Mouse (Mus musculus): ENCODE measurements at regions not wholly inside any gene's neighbourhood (a gene's known extent, or its start where the extent isn't known, plus 50 kb on each side); places are given as distances from the start of the nearest gene placed in this dataset.

DNA sequence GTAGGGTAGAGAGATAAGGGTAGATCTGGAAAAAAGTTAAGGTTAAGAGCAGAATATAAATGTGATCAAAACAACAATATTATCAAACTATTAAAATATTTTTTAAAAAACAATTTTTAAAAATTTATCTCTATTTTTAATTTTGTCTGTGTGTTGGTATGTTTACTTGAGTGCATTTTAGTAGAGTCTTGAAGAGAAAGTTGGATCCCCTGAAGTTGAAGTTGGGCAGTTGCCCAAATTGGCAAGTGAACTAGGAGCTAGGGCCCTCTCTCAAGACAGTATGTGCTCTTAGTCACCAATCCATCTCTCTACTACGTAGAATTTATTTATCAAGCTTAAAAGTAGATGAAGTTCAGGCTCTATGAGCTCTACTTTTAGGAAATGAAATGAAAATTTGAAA lies 59.9 kb downstream of the Adamts1 start:
- no peak overlapping the region for H3K27ac ChIP-seq (replicated peaks)
- 84% methylated on average over 1 of the region's 1 CpGs for WGBS
- no peak overlapping the region for H3K4me2 ChIP-seq
- no peaks in the 10 kb centered on the region for H3K9me3 ChIP-seq
- ATAC-seq (ENCODE audit: low read depth) = no peak
- H3K4me3 ChIP-seq = no peak overlapping the region
- H3K4me1 ChIP-seq (replicated peaks) = no peaks in the 10 kb centered on the region
- no peak overlapping the region for H3K9ac ChIP-seq
- H3K27me3 ChIP-seq = no peaks in the 10 kb centered on the region
- H3K36me3 ChIP-seq = no peaks in the 10 kb centered on the region

DNA sequence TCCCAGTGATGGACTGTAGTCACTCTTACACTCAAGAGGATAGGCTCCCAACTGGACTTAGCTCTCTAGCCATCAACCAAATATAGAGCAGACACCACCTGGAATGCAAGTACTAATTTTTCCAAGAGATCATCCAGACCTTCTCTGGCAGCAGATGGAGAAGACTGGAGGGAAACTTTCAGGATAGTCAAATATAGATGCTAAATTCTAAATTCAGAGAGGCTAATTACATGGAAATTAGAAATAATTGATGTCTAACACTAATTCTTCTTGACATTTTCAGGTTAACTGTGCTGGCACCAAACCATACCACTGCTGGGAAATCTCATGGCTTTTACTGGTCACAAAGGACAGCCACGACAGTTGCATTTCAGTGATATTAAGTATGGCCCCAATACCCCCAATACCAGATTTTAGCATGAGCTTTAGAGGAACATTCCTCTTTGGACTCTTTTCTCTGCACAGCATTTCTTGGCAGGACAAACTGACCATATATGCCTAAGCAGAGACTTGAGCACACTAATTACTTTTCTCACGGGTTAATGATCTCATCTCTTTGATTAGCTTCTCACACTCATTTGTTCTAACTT lies 64.2 kb downstream of the Adamts1 start:
- Histone ChIP-seq H3K4me3 (no peak overlapping the region), H3K27me3 (no peaks in the 10 kb centered on the region), H3K27ac (replicated peaks) (no peak overlapping the region), H3K4me1 (replicated peaks) (no peaks in the 10 kb centered on the region), H3K36me3 (no peaks in the 10 kb centered on the region), H3K9me3 (no peaks in the 10 kb centered on the region), H3K9ac (no peak overlapping the region), H3K4me2 (no peak overlapping the region)
- 83% methylated on average over 2 of the region's 2 CpGs for WGBS
- no peak for ATAC-seq (ENCODE audit: low read depth)

DNA sequence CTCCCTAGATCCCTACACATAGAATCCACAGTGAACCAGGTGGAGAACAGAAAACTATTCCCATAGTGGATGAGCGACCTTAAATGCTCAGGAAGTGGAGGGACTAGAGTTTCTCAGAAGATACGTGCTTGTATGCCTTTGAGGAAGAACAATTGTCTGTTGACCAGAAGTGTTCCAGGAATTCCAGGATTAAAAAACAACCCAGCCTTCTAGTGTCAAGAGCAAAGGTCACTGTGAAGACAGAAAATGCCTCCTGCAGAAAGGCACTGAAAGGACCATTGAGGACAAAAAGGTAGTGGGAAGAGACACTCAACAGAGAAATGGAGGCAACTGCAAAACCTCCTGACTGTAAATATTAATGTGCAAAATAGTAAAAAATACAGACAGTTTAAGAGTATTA lies 74.9 kb downstream of the Adamts1 start:
- 84% methylated on average over 2 of the region's 2 CpGs for WGBS
- Histone ChIP-seq H3K36me3 (no peaks in the 10 kb centered on the region), H3K4me3 (no peak overlapping the region), H3K4me2 (no peak overlapping the region), H3K9ac (no peak overlapping the region), H3K9me3 (no peaks in the 10 kb centered on the region), H3K4me1 (replicated peaks) (no peaks in the 10 kb centered on the region), H3K27ac (replicated peaks) (no peak overlapping the region), H3K27me3 (no peaks in the 10 kb centered on the region)
- ATAC-seq (ENCODE audit: low read depth) = no peak

DNA sequence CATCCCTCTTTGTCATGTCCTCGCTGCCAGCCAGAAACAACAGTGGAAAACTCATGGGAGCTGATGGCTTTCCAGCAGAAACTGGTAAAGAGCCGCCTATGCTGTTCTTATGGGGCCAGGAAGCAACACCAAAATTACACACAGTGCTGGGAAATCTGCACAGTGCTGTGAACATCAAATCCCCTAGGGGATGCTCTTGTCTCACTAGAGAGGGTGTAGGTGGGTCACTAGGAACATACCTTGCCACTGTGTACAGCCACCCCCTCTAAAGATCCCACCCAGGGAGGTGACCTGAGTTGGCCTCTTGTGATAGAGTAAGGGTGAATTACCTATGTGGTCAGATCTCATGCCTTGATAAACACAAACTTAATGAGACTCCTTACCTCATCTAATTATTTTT lies 80.9 kb downstream of the Adamts1 start:
- no peak for ATAC-seq (ENCODE audit: low read depth)
- no peaks in the 10 kb centered on the region for H3K4me1 ChIP-seq (replicated peaks)
- no peaks in the 10 kb centered on the region for H3K27me3 ChIP-seq
- H3K4me2 ChIP-seq = no peak overlapping the region
- no peak overlapping the region for H3K4me3 ChIP-seq
- no peaks in the 10 kb centered on the region for H3K36me3 ChIP-seq
- H3K9me3 ChIP-seq = no peaks in the 10 kb centered on the region
- no peak overlapping the region for H3K27ac ChIP-seq (replicated peaks)
- 72% methylated on average over 2 of the region's 2 CpGs for WGBS
- no peak overlapping the region for H3K9ac ChIP-seq

DNA sequence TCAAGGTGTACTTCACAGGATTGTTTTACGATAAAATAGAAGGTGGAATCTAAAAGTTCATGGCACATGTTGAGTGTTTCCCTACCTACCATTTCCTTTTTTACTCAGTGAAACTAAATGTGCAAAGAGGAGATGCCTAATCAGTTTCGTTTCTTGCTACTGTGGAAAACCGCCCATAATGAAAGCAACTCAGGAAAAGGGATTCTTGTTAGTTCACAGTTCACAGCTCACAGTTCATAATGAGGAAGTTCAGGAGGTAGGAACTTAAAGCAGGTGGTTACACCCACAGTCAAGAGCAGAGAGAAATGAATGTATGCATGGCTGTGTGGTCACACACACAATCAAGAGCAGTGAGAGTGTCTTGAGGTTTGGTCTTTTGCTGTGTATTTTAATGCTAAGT lies 90.6 kb downstream of the Adamts1 start:
- 93% methylated on average over 3 of the region's 3 CpGs for WGBS
- ATAC-seq (ENCODE audit: low read depth) = no peak

DNA sequence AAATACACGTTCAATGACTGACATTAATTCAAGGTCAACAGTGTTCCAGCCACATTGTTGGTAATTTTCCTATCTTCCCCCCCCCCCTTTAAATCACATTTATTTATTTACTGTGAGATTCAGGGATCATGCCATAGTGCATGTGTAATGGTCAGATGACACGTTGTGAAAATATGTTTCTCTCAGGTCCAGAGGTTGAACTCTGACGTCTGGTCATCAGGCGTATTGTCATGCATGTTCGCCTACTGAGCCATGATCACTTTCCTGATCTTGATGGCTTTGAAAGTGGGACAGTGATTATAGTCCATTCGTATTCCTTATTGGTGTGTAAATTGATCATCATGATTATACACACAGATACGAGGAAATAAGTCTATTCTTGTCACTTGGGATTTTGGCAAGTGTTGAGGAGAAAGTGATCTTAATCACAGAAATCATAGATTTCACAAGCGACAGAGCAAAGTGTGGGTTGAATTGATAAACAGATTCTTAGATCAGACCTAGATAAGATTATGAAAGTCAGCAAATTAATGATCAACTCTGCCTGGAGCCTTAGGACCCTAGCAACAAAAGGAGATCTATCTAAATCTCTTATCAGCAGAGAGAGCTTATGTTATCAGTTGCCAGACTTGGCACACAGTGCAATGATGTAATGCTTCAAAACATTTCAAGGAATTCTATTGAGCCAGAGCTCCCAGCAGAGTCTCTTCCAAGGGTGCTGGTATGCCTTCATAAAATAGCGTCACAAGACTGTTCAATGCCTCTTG lies 98.5 kb downstream of the Adamts1 start:
- Histone ChIP-seq H3K4me3 (no peak overlapping the region), H3K27me3 (no peaks in the 10 kb centered on the region), H3K27ac (replicated peaks) (no peak overlapping the region), H3K4me2 (no peak overlapping the region), H3K4me1 (replicated peaks) (no peaks in the 10 kb centered on the region), H3K9me3 (no peaks in the 10 kb centered on the region), H3K36me3 (no peaks in the 10 kb centered on the region), H3K9ac (no peak overlapping the region)
- no peak for ATAC-seq (ENCODE audit: low read depth)
- WGBS = 88% methylated on average over 9 of the region's 9 CpGs

More for the DNA sequence above, 90.6 kb downstream of the Adamts1 start:
- Histone ChIP-seq H3K9ac (no peak overlapping the region), H3K4me3 (no peak overlapping the region), H3K9me3 (no peaks in the 10 kb centered on the region), H3K27ac (replicated peaks) (no peak overlapping the region), H3K4me2 (no peak overlapping the region), H3K4me1 (replicated peaks) (no peaks in the 10 kb centered on the region), H3K36me3 (no peaks in the 10 kb centered on the region), H3K27me3 (no peaks in the 10 kb centered on the region)

DNA sequence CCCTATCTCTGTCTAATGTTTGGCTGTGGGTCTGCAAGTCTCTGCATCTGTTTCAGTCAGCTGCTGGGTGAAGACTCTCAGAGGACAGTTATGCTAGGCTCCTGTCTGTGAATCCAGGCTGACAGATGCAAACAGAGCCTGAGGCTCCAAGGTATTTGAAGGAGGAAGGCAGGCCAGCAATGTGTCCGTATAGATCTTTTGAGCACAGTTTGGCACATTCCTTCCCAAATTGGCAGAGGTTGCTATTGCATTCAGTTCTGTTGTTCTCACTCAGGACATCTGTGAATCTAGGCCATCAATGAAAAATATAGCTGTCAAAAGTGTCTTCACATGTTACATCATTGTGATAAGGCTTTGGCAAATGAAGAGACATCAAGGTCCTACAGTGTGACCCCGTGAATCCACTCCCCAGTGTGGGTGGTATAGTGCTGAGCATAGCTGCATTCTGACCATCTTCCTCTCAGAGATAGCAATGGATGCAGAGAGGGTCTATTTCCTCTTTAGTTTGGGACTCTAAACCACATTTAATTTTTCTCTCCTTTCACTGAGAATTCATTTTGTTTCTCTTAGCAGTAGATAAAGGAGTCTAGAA lies 99.9 kb downstream of the Adamts1 start:
- H3K36me3 ChIP-seq = no peaks in the 10 kb centered on the region
- no peak overlapping the region for H3K4me3 ChIP-seq
- no peak overlapping the region for H3K9ac ChIP-seq
- 95% methylated on average over 2 of the region's 2 CpGs for WGBS
- no peaks in the 10 kb centered on the region for H3K27me3 ChIP-seq
- H3K27ac ChIP-seq (replicated peaks) = no peak overlapping the region
- no peaks in the 10 kb centered on the region for H3K4me1 ChIP-seq (replicated peaks)
- H3K9me3 ChIP-seq = no peaks in the 10 kb centered on the region
- H3K4me2 ChIP-seq = no peak overlapping the region
- no peak for ATAC-seq (ENCODE audit: low read depth)

DNA sequence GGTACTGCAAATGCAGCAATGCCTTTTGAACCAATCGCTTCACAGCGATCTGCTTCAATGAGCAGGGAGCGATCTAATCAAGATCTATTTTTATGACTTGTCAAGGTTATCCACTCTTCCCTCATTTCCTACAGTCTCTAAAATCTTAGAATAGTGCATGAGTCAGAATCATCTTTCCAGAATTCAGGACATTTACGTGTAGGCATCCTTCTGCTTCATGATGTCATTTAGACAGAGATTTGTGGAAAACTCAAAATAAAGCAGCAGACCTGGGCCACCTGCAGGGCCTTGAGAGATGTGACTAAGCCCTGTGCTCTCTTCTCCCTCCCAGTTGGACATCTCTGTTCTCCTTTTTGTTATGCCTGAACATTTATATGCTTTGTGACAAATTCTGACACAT lies 103.6 kb downstream of the Adamts1 start:
- Histone ChIP-seq H3K36me3 (no peaks in the 10 kb centered on the region), H3K9me3 (no peaks in the 10 kb centered on the region), H3K4me2 (no peak overlapping the region), H3K9ac (no peak overlapping the region), H3K4me1 (replicated peaks) (no peaks in the 10 kb centered on the region), H3K4me3 (no peak overlapping the region), H3K27me3 (no peaks in the 10 kb centered on the region), H3K27ac (replicated peaks) (no peak overlapping the region)
- 74% methylated on average over 4 of the region's 4 CpGs for WGBS
- ATAC-seq (ENCODE audit: low read depth) = no peak

DNA sequence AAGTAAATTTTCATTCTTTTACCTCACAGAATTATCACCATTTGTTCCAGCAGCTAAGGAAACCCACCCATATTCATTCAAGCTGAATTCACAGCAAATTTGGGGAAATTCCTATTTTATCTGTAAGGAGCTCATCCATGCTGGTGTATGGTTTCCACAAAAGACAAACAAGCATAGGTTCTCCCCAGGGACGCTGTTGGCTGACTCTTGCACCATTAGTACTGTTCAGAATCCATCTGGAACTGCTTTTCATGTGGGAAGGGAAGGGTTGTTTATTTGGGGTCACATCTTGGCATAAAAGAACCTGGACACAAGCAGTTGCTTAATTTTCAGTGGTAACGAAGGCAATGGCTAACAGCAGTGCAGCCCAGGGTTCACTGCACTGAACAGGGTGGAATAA lies 120.2 kb downstream of the Adamts1 start:
- Histone ChIP-seq H3K4me3 (no peak overlapping the region), H3K36me3 (no peaks in the 10 kb centered on the region), H3K9ac (no peak overlapping the region), H3K4me2 (no peak overlapping the region), H3K27me3 (no peaks in the 10 kb centered on the region), H3K27ac (replicated peaks) (no peak overlapping the region), H3K9me3 (no peaks in the 10 kb centered on the region), H3K4me1 (replicated peaks) (no peaks in the 10 kb centered on the region; the same call in 1 of the 2 replicates)
- no peak for ATAC-seq (ENCODE audit: low read depth)
- WGBS = 81% methylated on average over 2 of the region's 2 CpGs

DNA sequence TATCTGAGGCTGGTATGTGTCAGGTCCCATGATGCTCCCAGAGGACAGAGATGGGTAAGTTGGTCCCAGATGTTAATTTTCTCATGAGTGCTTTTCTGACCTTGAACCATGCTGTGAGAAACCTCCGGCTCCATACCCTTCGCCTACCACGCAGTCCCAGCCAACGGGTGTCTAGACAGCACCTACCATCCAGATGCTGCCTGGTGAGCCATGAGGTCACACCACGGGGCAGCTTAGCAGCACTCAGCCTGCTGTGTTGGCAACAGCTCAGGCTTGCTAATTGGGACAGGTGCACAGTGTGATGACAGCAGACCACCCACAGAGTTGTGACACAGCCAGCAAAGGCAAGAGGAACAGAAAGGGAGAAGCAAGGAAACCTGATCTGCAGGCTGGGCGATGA lies 122.6 kb downstream of the Adamts1 start:
- no peak overlapping the region for H3K9ac ChIP-seq
- WGBS = 58% methylated on average over 6 of the region's 6 CpGs
- no peaks in the 10 kb centered on the region for H3K27me3 ChIP-seq
- no peaks in the 10 kb centered on the region for H3K9me3 ChIP-seq
- ATAC-seq (ENCODE audit: low read depth) = 0 out of 2 replicates have a peak, but pooled peaks have one; percentile 41
- no peak overlapping the region for H3K27ac ChIP-seq (replicated peaks)
- H3K4me1 ChIP-seq (replicated peaks) = no peaks in the 10 kb centered on the region; the same call in 1 of the 2 replicates
- no peaks in the 10 kb centered on the region for H3K36me3 ChIP-seq
- no peak overlapping the region for H3K4me3 ChIP-seq
- no peak overlapping the region for H3K4me2 ChIP-seq

DNA sequence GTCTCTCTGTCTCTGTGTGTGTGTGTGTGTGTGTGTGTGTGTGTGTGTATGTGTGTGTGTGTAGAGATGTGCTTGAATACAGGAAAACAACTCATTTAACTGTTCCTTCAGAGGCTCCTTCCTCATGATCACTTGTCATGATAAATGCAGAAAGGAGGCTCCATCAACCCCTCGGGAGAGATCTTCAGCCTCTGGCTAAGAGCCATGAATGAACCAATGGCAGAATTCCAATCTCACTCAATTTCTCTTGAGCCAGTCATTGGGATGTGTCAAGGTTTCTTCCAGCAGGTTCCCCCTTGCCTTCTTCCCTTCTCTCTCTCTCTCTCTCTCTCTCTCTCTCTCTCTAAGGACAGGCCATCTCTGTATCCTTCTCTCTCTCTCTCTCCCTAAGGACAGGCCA lies 124.1 kb downstream of the Adamts1 start:
- 50% methylated on average over 1 of the region's 1 CpGs for WGBS
- ATAC-seq (ENCODE audit: low read depth) = no peak
- H3K4me1 ChIP-seq (replicated peaks) = no peaks in the 10 kb centered on the region; the same call in 1 of the 2 replicates
- H3K4me3 ChIP-seq = no peak overlapping the region
- H3K9me3 ChIP-seq = no peaks in the 10 kb centered on the region
- H3K27me3 ChIP-seq = no peaks in the 10 kb centered on the region
- no peak overlapping the region for H3K27ac ChIP-seq (replicated peaks)
- no peak overlapping the region for H3K4me2 ChIP-seq
- H3K9ac ChIP-seq = no peak overlapping the region
- no peaks in the 10 kb centered on the region for H3K36me3 ChIP-seq

DNA sequence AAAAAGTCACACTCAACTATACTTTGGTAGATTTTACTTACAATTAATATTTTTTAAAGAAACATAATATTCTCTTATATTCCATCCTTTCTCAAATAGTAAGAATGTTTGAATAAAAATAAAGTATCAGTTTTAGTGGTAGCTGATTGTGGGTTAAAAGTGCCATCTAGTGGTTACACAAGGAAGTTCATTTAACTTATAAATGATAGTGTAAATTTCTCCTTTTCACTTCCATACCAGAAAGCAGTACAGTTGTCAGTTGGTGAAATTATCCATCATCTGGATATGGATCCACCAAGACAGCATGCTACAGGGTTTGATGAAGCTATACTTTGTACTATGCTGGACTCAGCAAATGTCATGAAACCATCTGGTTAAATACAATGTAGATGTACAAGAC lies 124.7 kb downstream of the Adamts1 start:
- no peaks in the 10 kb centered on the region; the same call in 1 of the 2 replicates for H3K4me1 ChIP-seq (replicated peaks)
- no peak overlapping the region for H3K27ac ChIP-seq (replicated peaks)
- no peaks in the 10 kb centered on the region for H3K36me3 ChIP-seq
- H3K27me3 ChIP-seq = no peaks in the 10 kb centered on the region
- H3K9ac ChIP-seq = no peak overlapping the region
- no peak overlapping the region for H3K4me3 ChIP-seq
- no peak for ATAC-seq (ENCODE audit: low read depth)
- H3K4me2 ChIP-seq = no peak overlapping the region
- H3K9me3 ChIP-seq = no peaks in the 10 kb centered on the region
